Mouse (Mus musculus) intestine, postnatal 0 days (tissue): Measurements from ENCODE around the gene Kbtbd12. TPM values are rescaled to one million over a fixed set of nuclear protein-coding genes. Genes with fewer than 3 reads are reported as not detected.

Source experiments
- ATAC-seq: fragments of 200-750 bp; cut with Nextera tagmentation; 2 replicates; pipeline ENCODE4 v1.8.0; 2017; ENCODE audit warnings: mild to moderate bottlenecking, moderate TSS enrichment, moderate library complexity
- H3K27ac ChIP-seq: fragments of 300-500 bp; sonication (generic); 2 replicates; pipeline ENCODE4 v1.5.1; 2014; ENCODE audit warnings: mild to moderate bottlenecking, low read depth, low read length, moderate library complexity
- H3K27me3 ChIP-seq: fragments of 300-500 bp; sonication (generic); replicated peaks from 2 replicates; pipeline ENCODE4 v1.6.1; 2014; ENCODE audit warnings: low read length, mixed read lengths; ENCODE audit not compliant: control insufficient read depth, insufficient read depth
- H3K36me3 ChIP-seq: fragments of 300-500 bp; sonication (generic); 2 replicates; pipeline ENCODE4 v1.6.1; 2014; ENCODE audit warnings: mild to moderate bottlenecking, moderate library complexity; ENCODE audit not compliant: control insufficient read depth, insufficient read depth
- H3K4me1 ChIP-seq: fragments of 300-500 bp; sonication (generic); replicated peaks from 2 replicates; pipeline ENCODE4 v1.6.1; 2014; ENCODE audit warnings: antibody characterized with exemption, low read length, mixed read lengths; ENCODE audit not compliant: control insufficient read depth, insufficient read depth
- H3K4me2 ChIP-seq: fragments of 300-500 bp; sonication (generic); replicated peaks from 2 replicates; pipeline ENCODE4 v1.6.1; 2014; ENCODE audit warnings: low read depth, mild to moderate bottlenecking, moderate library complexity
- H3K4me3 ChIP-seq: fragments of 300-500 bp; sonication (generic); 2 replicates; pipeline ENCODE4 v1.5.1; 2014; ENCODE audit warnings: low read depth, low read length
- H3K9ac ChIP-seq: fragments of 300-500 bp; sonication (generic); 2 replicates; pipeline ENCODE4 v1.6.1; 2014; ENCODE audit warnings: mild to moderate bottlenecking, low read depth, low read length
- H3K9me3 ChIP-seq: fragments of 300-500 bp; sonication (generic); 2 replicates; pipeline ENCODE4 v1.6.1; 2016; ENCODE audit warnings: mixed run types; ENCODE audit not compliant: control insufficient read depth
- CTCF ChIP-seq: sonication (generic); IDR thresholded peaks from 2 replicates; pipeline ENCODE4 v1.5.1; 2016; ENCODE audit warnings: low read depth, mild to moderate bottlenecking, control low read depth, antibody characterized with exemption, moderate library complexity
- WGBS: fragments of 180-500 bp; shearing (Covaris S2); extraction: QIAGEN DNeasy Blood & Tissue Kit; methylation state at CpG from one replicate; pipeline ENCODE4 v1.1.7; 2014; 5-methylcytosine and 5-hydroxymethylcytosine counted together
- polyA plus RNA-seq: library from polyadenylated mRNA; unstranded; fragments of >200 nt; fragmentation: Nextera tagmentation; extraction: Ambion mirVana; gene quantifications from 2 replicates; pipeline ENCODE4 v1.2.1, GENCODE M21; 2015

Kbtbd12 gene
- polyA plus RNA-seq, 1 experiment from 2014 or later = 0.12 TPM

DNA sequence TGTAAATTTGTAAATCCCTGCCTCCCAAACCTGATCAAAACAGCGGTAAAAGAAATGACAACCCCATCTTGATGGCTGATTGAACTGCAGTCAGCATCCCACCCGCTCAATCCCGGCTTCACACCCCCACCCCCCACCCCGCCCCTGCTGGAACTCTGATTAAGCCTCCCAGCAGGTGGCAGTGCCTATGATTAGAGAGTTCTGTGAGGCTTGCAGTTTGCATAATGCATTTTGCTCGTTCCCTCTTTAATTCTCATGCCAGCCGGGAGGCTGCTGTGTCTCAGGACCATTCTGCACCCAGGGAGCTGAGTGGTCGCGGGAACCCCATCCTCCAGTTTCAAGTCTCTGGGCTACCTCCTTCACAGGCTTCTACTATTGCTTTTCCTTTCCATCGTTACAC, 2.2 kb upstream of the Kbtbd12 start:
- WGBS = 8% methylated on average over 9 of the region's 9 CpGs
- no peak for ATAC-seq
- no peaks in the 10 kb centered on the region for H3K36me3 ChIP-seq
- no peak overlapping the region for H3K4me3 ChIP-seq
- no peaks in the 10 kb centered on the region for H3K27me3 ChIP-seq
- H3K27ac ChIP-seq = no peak overlapping the region
- H3K4me2 ChIP-seq = no peak overlapping the region
- TF ChIP-seq CTCF = peak; percentile 55
- H3K4me1 ChIP-seq = no peaks in the 10 kb centered on the region
- H3K9ac ChIP-seq = no peak overlapping the region
- H3K9me3 ChIP-seq = peaks cover 3% of the 10 kb centered on the region; the same call in 1 of the 2 replicates

DNA sequence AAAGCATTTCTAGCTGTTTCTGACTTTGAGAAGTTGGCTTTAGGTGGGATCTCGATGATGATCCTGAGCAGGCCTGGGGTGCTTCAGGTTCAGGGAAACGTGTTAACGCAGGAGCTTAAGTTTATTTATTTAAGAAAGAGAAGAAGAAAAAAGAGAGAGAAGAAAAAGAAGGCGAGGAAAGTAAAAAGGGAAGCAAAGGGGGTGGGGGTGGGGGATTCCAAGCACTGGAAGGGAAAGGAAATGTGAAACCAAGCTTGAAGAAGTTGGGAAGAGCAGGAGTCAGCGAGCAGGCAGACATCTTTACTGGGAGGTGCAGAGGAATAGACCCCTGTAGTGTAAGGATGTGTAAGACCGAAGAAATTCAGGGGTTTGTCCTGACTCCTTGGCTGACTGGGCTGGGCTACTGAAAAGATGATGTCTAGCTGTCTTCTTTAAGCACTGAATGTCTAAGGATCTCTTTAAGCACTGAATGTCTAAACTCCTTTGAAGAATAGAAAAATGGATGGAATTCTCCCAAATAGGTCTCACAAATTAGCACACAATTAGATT, 1.7 kb upstream of the Kbtbd12 start:
- H3K9me3 ChIP-seq = peaks cover 3% of the 10 kb centered on the region; the same call in 1 of the 2 replicates
- no peak for TF ChIP-seq CTCF
- no peak overlapping the region for H3K4me3 ChIP-seq
- no peak overlapping the region for H3K27ac ChIP-seq
- H3K4me1 ChIP-seq = no peaks in the 10 kb centered on the region
- H3K9ac ChIP-seq = no peak overlapping the region
- H3K36me3 ChIP-seq = no peaks in the 10 kb centered on the region
- ATAC-seq = no peak
- 38% methylated on average over 6 of the region's 6 CpGs for WGBS
- H3K4me2 ChIP-seq = no peak overlapping the region
- H3K27me3 ChIP-seq = no peaks in the 10 kb centered on the region

DNA sequence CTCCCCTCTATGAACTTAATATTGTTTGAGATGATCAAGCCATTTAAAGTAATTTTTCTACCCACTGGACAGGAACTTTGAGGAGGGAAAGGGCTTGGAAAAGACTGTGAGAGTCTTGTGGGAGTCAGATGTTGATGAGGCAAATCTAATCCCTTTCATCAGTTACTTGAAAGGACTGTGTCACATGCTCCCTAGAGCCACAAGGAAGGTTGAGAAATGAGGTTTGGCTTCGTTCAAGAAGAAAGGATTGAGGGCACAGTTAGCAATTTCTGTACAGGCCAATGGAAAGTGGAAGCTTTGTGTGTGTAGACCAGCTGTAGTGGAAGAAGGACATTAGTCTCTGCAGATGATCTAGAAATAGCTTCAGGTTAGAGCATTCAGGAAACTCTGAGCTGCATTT, 1.2 kb upstream of the Kbtbd12 start:
- ATAC-seq = no peak
- WGBS = 57% methylated on average over 1 of the region's 1 CpGs
- Histone ChIP-seq H3K4me1 (no peaks in the 10 kb centered on the region), H3K27ac (no peak overlapping the region), H3K9me3 (peaks cover 3% of the 10 kb centered on the region; the same call in 1 of the 2 replicates), H3K9ac (no peak overlapping the region), H3K36me3 (no peaks in the 10 kb centered on the region), H3K4me2 (no peak overlapping the region), H3K4me3 (no peak overlapping the region), H3K27me3 (no peaks in the 10 kb centered on the region)
- TF ChIP-seq CTCF = no peak

DNA sequence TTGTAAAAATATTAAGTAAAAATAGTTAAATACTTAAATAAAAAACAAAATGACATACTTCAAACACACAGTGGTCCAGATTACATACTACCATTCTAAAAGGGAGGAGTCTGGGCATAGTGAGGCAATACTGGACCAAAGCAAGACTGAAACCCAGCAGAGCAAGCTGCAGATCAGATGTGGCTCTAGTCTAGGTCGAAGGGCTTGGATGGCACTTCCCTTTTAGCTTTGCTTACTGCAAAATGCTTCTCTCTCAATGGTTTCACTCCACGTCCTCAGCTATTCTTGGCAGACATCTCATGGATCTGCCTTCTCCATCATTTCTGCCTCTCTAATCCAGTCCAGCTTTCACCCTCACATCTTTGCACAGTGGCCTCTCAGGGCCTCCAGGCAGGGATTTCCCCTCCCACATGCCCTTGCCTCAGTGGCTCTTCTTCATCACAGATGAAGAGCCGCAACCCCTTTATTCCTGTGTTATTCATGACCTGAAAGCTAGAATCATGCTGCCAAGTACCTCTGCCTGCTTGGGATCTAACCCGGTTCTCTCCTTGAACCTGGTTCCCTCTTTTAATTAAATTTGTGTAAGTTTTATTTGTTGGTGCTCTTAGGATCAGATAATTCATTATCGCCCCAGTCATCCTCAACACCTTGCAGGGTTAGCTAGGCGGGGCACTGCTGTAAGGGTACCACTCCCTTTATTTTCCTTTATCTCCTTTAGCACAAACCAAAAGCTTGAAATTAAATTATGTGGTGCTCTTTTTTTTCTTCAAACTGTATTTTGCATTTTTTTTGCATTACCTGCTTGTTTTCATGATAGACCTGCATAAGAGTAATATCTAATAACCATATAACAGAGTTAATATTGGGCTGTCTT, 1.6 kb downstream of the Kbtbd12 start:
- Histone ChIP-seq H3K9me3 (peaks cover 3% of the 10 kb centered on the region; the same call in 1 of the 2 replicates), H3K4me3 (no peak overlapping the region), H3K36me3 (no peaks in the 10 kb centered on the region), H3K27ac (no peak overlapping the region), H3K9ac (no peak overlapping the region), H3K27me3 (no peaks in the 10 kb centered on the region), H3K4me1 (no peaks in the 10 kb centered on the region), H3K4me2 (no peak overlapping the region)
- no peak for ATAC-seq
- TF ChIP-seq CTCF = no peak
- whole genome bisulfite sequencing = 88% methylated on average over 6 of the region's 6 CpGs

DNA sequence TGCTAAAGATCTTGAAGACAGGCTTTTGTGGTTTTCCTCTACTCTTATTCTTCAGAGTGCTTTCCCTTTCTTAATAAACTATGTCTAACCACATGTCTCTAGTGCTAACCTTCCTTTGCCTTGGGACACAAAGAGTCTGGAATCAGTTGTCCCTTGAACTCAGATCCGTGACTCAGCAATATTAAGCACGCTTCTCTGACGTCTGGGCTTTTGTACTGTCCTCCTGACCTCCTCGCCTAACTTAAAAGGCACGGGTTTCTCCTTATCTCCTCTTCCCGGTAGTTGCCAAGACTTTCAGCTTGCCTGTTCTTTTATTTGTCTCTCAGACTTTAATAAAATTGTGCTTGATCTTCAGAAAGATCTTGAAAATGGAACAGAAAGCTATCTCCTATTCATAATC, 6.5 kb downstream of the Kbtbd12 start:
- Histone ChIP-seq H3K36me3 (no peaks in the 10 kb centered on the region), H3K4me2 (no peak overlapping the region), H3K9ac (no peak overlapping the region), H3K4me3 (no peak overlapping the region), H3K4me1 (peaks cover 8% of the 10 kb centered on the region; the same call in 1 of the 2 replicates), H3K27ac (no peak overlapping the region), H3K27me3 (no peaks in the 10 kb centered on the region), H3K9me3 (no peaks in the 10 kb centered on the region)
- 35% methylated on average over 6 of the region's 6 CpGs for WGBS
- no peak for TF ChIP-seq CTCF
- ATAC-seq = no peak

DNA sequence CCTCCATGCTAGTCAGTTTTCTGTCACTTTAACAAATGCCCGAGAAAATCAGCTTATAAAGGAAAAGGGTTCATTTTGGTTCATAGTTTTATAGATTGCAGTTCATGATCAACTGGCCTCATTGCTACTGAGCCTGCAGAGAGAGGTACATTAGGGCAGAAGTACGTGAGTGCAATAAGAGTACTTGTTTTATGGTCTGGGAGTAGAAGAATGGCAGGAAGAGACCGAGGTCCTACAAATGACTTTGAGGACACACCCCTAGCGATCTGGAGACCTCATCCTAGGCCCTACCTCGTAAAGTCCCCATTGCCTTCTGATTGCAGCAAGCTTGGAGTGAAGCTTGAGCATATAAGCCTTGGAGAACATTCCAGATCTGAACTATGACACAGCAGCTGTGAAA, 7.2 kb downstream of the Kbtbd12 start:
- Histone ChIP-seq H3K27ac (peak overlapping the region; percentile 42), H3K36me3 (no peaks in the 10 kb centered on the region), H3K4me2 (peak overlapping the region; percentile 22; the same call in 1 of the 2 replicates), H3K9me3 (no peaks in the 10 kb centered on the region), H3K9ac (no peak overlapping the region), H3K27me3 (no peaks in the 10 kb centered on the region), H3K4me1 (peaks cover 8% of the 10 kb centered on the region; the same call in 1 of the 2 replicates), H3K4me3 (no peak overlapping the region)
- TF ChIP-seq CTCF = no peak
- peak; percentile 85 for ATAC-seq
- WGBS = 31% methylated on average over 5 of the region's 5 CpGs
